Mouse (Mus musculus) stomach, embryonic 14.5 days (tissue): ENCODE results near the gene C9orf72. TPM values are rescaled to one million over a fixed set of nuclear protein-coding genes. Genes with fewer than 3 reads are reported as not detected.
A peak's percentile ranks its signal among the peaks of the same experiment; 100 is the strongest.

Experiments
- ATAC-seq: fragments of 200-750 bp; cut with Nextera tagmentation; 2 replicates; pipeline ENCODE4 v1.8.0; 2017; ENCODE audit warnings: low read depth, moderate TSS enrichment; ENCODE audit not compliant: insufficient number of reproducible peaks, insufficient read depth, low FRiP score
- H3K27ac ChIP-seq: fragments of 300-500 bp; sonication (generic); 2 replicates; pipeline ENCODE4 v1.5.1; 2014; ENCODE audit warnings: mild to moderate bottlenecking, low read length, moderate library complexity, mixed read lengths
- H3K27me3 ChIP-seq: fragments of 300-500 bp; sonication (generic); 2 replicates; pipeline ENCODE4 v1.6.1; 2014; ENCODE audit warnings: low read length, control low read depth, mixed read lengths; ENCODE audit not compliant: control insufficient read depth, insufficient read depth
- H3K36me3 ChIP-seq: fragments of 300-500 bp; sonication (generic); 2 replicates; pipeline ENCODE4 v1.6.1; 2014; ENCODE audit warnings: mild to moderate bottlenecking, control low read depth, low read length, moderate library complexity, mixed read lengths; ENCODE audit not compliant: control insufficient read depth, insufficient read depth
- H3K4me1 ChIP-seq: fragments of 300-500 bp; sonication (generic); 2 replicates; pipeline ENCODE4 v1.6.1; 2014; ENCODE audit warnings: low read length, control low read depth, mixed read lengths; ENCODE audit not compliant: control insufficient read depth, insufficient read depth
- H3K4me2 ChIP-seq: fragments of 300-500 bp; sonication (generic); replicated peaks from 2 replicates; pipeline ENCODE4 v1.6.1; 2014; ENCODE audit warnings: low read depth, low read length, control low read depth
- H3K4me3 ChIP-seq: fragments of 300-500 bp; sonication (generic); 2 replicates; pipeline ENCODE4 v1.5.1; 2014; ENCODE audit warnings: low read depth, low read length, control low read depth
- H3K9ac ChIP-seq: fragments of 300-500 bp; sonication (generic); replicated peaks from 2 replicates; pipeline ENCODE4 v1.6.1; 2014; ENCODE audit warnings: low read depth, mild to moderate bottlenecking, control low read depth, low read length, moderate library complexity, mixed read lengths
- H3K9me3 ChIP-seq: fragments of 300-500 bp; sonication (generic); 2 replicates; pipeline ENCODE4 v1.6.1; 2016; ENCODE audit warnings: low read depth, low read length, control low read depth; ENCODE audit not compliant: control insufficient read depth
- WGBS: fragments of 180-500 bp; shearing (Covaris S2); extraction: QIAGEN DNeasy Blood & Tissue Kit; methylation state at CpG from one replicate; pipeline ENCODE4 v1.1.7; 2014; 5-methylcytosine and 5-hydroxymethylcytosine counted together
- polyA plus RNA-seq: library from polyadenylated mRNA; unstranded; fragments of >200 nt; fragmentation: Nextera tagmentation; extraction: Ambion mirVana; gene quantifications from 2 replicates; pipeline ENCODE4 v1.2.1, GENCODE M21; 2014

Gene C9orf72
- polyA plus RNA-seq, 1 experiment from 2014 or later, result 14.7 TPM

- no peaks in the 10 kb centered on the region for H3K4me1 ChIP-seq
- H3K4me3 ChIP-seq, result peak overlapping the region; percentile 94
- ATAC-seq, result peak; percentile 16; the same call in 1 of the 2 replicates
- peak overlapping the region; percentile 58 for H3K4me2 ChIP-seq
- WGBS, result 12% methylated on average over 9 of the region's 9 CpGs
- no peaks in the 10 kb centered on the region for H3K36me3 ChIP-seq
- no peaks in the 10 kb centered on the region for H3K9me3 ChIP-seq
- H3K27me3 ChIP-seq, result no peaks in the 10 kb centered on the region
- no peak overlapping the region for H3K27ac ChIP-seq
- peak overlapping the region; percentile 31; the same call in 1 of the 2 replicates for H3K9ac ChIP-seq
These were observed 569 bp upstream of the C9orf72 start for GRCm38 (mm10) chr4:35226496-35226992.

- ATAC-seq, result peak; percentile 39
- H3K27ac ChIP-seq, result 0 out of 2 replicates have a peak overlapping the region, but pooled peaks have one; percentile 10
- no peaks in the 10 kb centered on the region for H3K4me1 ChIP-seq
- H3K9me3 ChIP-seq, result no peaks in the 10 kb centered on the region
- peak overlapping the region; percentile 74 for H3K4me2 ChIP-seq
- H3K36me3 ChIP-seq, result no peaks in the 10 kb centered on the region
- peak overlapping the region; percentile 67 for H3K9ac ChIP-seq
- no peaks in the 10 kb centered on the region for H3K27me3 ChIP-seq
- under 1% methylated on average over 34 of the region's 40 CpGs for WGBS
- peak overlapping the region; percentile 94 for H3K4me3 ChIP-seq
These were observed 738 bp downstream of the C9orf72 start for GRCm38 (mm10) chr4:35225141-35225733.

GRCm38 (mm10) chr4:35224101-35224500, 1.9 kb downstream of the C9orf72 start:
- Histone ChIP-seq H3K27me3 (no peaks in the 10 kb centered on the region), H3K27ac (no peak overlapping the region), H3K9me3 (no peaks in the 10 kb centered on the region), H3K36me3 (no peaks in the 10 kb centered on the region), H3K9ac (no peak overlapping the region), H3K4me3 (no peak overlapping the region), H3K4me2 (peak overlapping the region; percentile 74; the same call in 1 of the 2 replicates), H3K4me1 (0 out of 2 replicates have a peak, but pooled peaks cover 2% of the 10 kb centered on the region)
- 91% methylated on average over 4 of the region's 4 CpGs for WGBS
- no peak for ATAC-seq

GRCm38 (mm10) chr4:35223376-35223988, 2.5 kb downstream of the C9orf72 start:
- Histone ChIP-seq H3K4me3 (no peak overlapping the region), H3K4me2 (no peak overlapping the region), H3K9ac (no peak overlapping the region), H3K27ac (no peak overlapping the region), H3K36me3 (no peaks in the 10 kb centered on the region), H3K4me1 (0 out of 2 replicates have a peak, but pooled peaks cover 2% of the 10 kb centered on the region), H3K9me3 (no peaks in the 10 kb centered on the region), H3K27me3 (no peaks in the 10 kb centered on the region)
- no peak for ATAC-seq
- 75% methylated on average over 5 of the region's 5 CpGs for WGBS

GRCm38 (mm10) chr4:35221903-35222302, 4.1 kb downstream of the C9orf72 start:
- WGBS, result 61% methylated on average over 4 of the region's 4 CpGs
- Histone ChIP-seq H3K4me1 (0 out of 2 replicates have a peak, but pooled peaks cover 2% of the 10 kb centered on the region), H3K27ac (no peak overlapping the region), H3K4me3 (no peak overlapping the region), H3K9me3 (no peaks in the 10 kb centered on the region), H3K36me3 (no peaks in the 10 kb centered on the region), H3K27me3 (no peaks in the 10 kb centered on the region), H3K4me2 (no peak overlapping the region), H3K9ac (no peak overlapping the region)
- ATAC-seq, result no peak

GRCm38 (mm10) chr4:35221131-35221530, 4.8 kb downstream of the C9orf72 start:
- Histone ChIP-seq H3K27me3 (no peaks in the 10 kb centered on the region), H3K36me3 (no peaks in the 10 kb centered on the region; the same call in 1 of the 2 replicates), H3K4me3 (no peak overlapping the region), H3K27ac (no peak overlapping the region), H3K4me2 (no peak overlapping the region), H3K9ac (no peak overlapping the region), H3K9me3 (no peaks in the 10 kb centered on the region), H3K4me1 (0 out of 2 replicates have a peak, but pooled peaks cover 2% of the 10 kb centered on the region)
- 37% methylated on average over 2 of the region's 2 CpGs for WGBS
- ATAC-seq, result no peak

- no peak overlapping the region for H3K4me3 ChIP-seq
- H3K4me1 ChIP-seq, result 0 out of 2 replicates have a peak, but pooled peaks cover 2% of the 10 kb centered on the region
- no peak overlapping the region for H3K9ac ChIP-seq
- ATAC-seq, result no peak
- H3K4me2 ChIP-seq, result no peak overlapping the region
- H3K9me3 ChIP-seq, result no peaks in the 10 kb centered on the region
- 66% methylated on average over 6 of the region's 6 CpGs for WGBS
- H3K27ac ChIP-seq, result no peak overlapping the region
- H3K27me3 ChIP-seq, result no peaks in the 10 kb centered on the region
- H3K36me3 ChIP-seq, result no peaks in the 10 kb centered on the region; the same call in 1 of the 2 replicates
These were observed 5.8 kb downstream of the C9orf72 start for GRCm38 (mm10) chr4:35220108-35220731.

- WGBS, result 53% methylated on average over 7 of the region's 7 CpGs
- no peak for ATAC-seq
- H3K36me3 ChIP-seq, result peaks cover 15% of the 10 kb centered on the region
- no peak overlapping the region for H3K27ac ChIP-seq
- no peak overlapping the region for H3K4me2 ChIP-seq
- no peaks in the 10 kb centered on the region for H3K4me1 ChIP-seq
- H3K27me3 ChIP-seq, result no peaks in the 10 kb centered on the region
- H3K9me3 ChIP-seq, result no peaks in the 10 kb centered on the region
- H3K4me3 ChIP-seq, result no peak overlapping the region
- H3K9ac ChIP-seq, result no peak overlapping the region
These were observed 21.3 kb downstream of the C9orf72 start for GRCm38 (mm10) chr4:35204659-35205058.
